Mouse (Mus musculus) skeletal muscle tissue, adult 2 months (tissue): ENCODE results near the gene Dcaf15.
A peak's percentile ranks its signal among the peaks of the same experiment; 100 is the strongest.

ENCODE experiments used
- DNase-seq: peaks from one replicate; pipeline ENCODE4 v3.0.0-alpha.2; 2012; ENCODE audit warnings: low read depth, low spot score

The Dcaf15 gene

GRCm38 (mm10) chr8:84101476-84102270, 2.9 kb downstream of the Dcaf15 start:
- no peak for DNase-seq

GRCm38 (mm10) chr8:84098376-84098775, 6.2 kb downstream of the Dcaf15 start:
- no peak for DNase-seq

- no peak for DNase-seq
Observed at GRCm38 (mm10) chr8:84096061-84096460, 8.5 kb downstream of the Dcaf15 start.

GRCm38 (mm10) chr8:84090585-84090984, 14.0 kb downstream of the Dcaf15 start:
- DNase-seq = no peak

GRCm38 (mm10) chr8:84089277-84089676, 15.3 kb downstream of the Dcaf15 start:
- no peak for DNase-seq

GRCm38 (mm10) chr8:84087821-84088220, 16.7 kb downstream of the Dcaf15 start:
- no peak for DNase-seq

- DNase-seq = no peak
Observed at GRCm38 (mm10) chr8:84087156-84087555, 17.4 kb downstream of the Dcaf15 start.

GRCm38 (mm10) chr8:84084341-84085115, 20.0 kb downstream of the Dcaf15 start:
- no peak for DNase-seq

GRCm38 (mm10) chr8:84083829-84084241, 20.7 kb downstream of the Dcaf15 start:
- DNase-seq = peak; percentile 67

- DNase-seq = no peak
Observed at GRCm38 (mm10) chr8:84079206-84079605, 25.4 kb downstream of the Dcaf15 start.

GRCm38 (mm10) chr8:84076849-84077248, 27.7 kb downstream of the Dcaf15 start:
- peak; percentile 66 for DNase-seq

- DNase-seq = no peak
Observed at GRCm38 (mm10) chr8:84076412-84076811, 28.2 kb downstream of the Dcaf15 start.

- no peak for DNase-seq
Observed at GRCm38 (mm10) chr8:84073230-84073976, 31.2 kb downstream of the Dcaf15 start.

- DNase-seq = no peak
Observed at GRCm38 (mm10) chr8:84072321-84072720, 32.2 kb downstream of the Dcaf15 start.

- DNase-seq = no peak
Observed at GRCm38 (mm10) chr8:84071921-84072320, 32.6 kb downstream of the Dcaf15 start.

- DNase-seq = peak; percentile 54
Observed at GRCm38 (mm10) chr8:84070667-84071066, 33.9 kb downstream of the Dcaf15 start.

GRCm38 (mm10) chr8:84070241-84070640, 34.3 kb downstream of the Dcaf15 start:
- no peak for DNase-seq

GRCm38 (mm10) chr8:84069750-84070149, 34.8 kb downstream of the Dcaf15 start:
- DNase-seq = no peak

- DNase-seq = no peak
Observed at GRCm38 (mm10) chr8:84069169-84069568, 35.4 kb downstream of the Dcaf15 start.

GRCm38 (mm10) chr8:84068316-84069035, 36.1 kb downstream of the Dcaf15 start:
- no peak for DNase-seq

GRCm38 (mm10) chr8:84067911-84068310, 36.7 kb downstream of the Dcaf15 start:
- no peak for DNase-seq
